Mouse (Mus musculus) ovary, adult 10 weeks (tissue): Measurements from ENCODE around the gene Tcte2. TPM values are rescaled to one million over a fixed set of nuclear protein-coding genes. Genes with fewer than 3 reads are reported as not detected.

Source experiments
- polyA plus RNA-seq: library from polyadenylated mRNA; stranded (reverse); fragments of 350-450 nt; fragmentation: Illumina TruSeq; extraction: RNeasy Lipid Tissue Mini Kit (QIAGEN cat#74804); gene quantifications from one replicate; pipeline ENCODE4 v1.2.3, GENCODE M21; 2014

Gene Tcte2
- 2.4 TPM for polyA plus RNA-seq

DNA sequence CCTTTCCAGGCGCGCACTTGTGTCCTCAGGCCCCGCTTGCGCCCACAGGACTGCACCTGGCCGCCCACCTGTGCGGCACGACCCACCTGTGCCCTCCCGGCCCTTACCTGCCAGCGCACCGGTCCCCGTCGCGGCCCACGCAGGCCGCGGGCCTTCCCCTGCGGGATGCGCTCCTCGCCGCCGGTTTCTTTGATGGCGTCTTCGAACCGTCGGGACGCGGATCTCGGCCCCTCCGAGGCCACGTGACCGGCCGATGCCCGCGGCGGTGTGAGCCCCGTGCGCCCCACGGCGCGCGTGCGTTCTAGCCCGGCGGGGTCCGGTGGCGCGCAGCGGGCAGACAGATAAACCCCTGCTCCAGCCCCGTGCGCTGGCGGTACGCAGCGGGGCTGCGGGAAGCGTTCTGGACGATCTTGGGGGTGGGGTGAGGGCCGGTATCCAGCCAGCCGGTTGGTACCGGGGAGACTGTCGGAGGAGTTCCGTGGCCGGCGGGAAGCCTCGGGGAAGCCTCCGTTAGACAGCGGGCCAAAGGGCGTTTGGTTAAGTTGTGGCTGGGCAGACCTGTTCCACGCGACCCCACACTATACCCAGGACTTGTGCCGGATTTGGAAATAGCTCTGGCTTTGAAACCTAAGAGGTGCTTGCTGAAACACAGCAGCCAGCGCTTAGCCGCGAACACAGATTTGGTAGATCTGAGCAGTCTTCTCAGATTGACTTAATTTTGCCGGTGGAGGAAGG is at the start of gene Tcte2:
Gene Tcte2 (minus strand): TSS at position 647 of the 735 bp plus-strand sequence.

DNA sequence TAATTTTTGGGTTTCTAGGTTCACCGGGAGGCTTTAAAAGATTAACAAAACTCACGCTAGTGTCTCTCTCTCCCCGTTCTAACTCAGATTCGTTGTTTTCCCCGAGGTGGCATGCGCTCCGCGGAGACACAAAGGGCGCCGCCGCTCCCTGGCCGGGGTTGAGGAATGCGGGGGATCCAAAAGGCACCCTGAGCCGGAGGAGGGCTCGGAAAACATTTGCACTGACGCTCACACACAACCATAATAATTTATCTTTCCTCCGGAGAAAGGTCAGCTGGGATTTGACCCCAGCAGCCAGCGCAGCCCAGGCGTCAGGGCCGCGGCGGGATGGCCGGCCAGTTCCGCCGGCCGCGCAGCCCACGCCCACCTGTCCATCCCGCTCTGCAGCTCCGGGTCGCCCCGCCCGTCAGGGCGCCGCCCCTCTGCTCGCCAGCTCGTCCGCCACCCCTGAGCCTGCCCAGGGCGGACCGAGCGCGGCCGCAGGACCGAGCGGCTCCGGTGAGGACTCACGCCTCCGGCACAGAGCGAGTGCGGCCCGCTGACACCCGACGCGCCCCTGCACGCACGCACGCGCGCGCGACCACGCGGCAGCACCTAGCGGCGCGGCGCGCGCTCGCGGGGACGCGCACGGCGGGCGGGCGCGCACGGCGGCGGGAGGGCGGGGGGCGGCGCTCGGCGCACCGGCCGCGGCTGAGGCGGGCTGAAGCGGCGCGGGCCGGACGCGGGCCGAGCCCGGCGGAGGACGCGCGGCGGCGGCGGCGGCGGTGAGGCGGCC is 1.6 kb downstream of the Tcte2 start, which contains the start of gene Afdn:
Gene Afdn (plus strand): TSS at position 687 of the 775 bp plus-strand sequence.

Other genes with a start within 250 kb of the Tcte2 start
- gene Afdn, start 1.3 kb downstream of the Tcte2 start, polyA plus RNA-seq: 195 TPM
- gene Gm7168, start 186.5 kb upstream of the Tcte2 start, polyA plus RNA-seq: not detected
- gene Gm7356, start 241.9 kb upstream of the Tcte2 start, polyA plus RNA-seq: not detected